Mouse (Mus musculus) neutrophil, adult 5-6 weeks (primary cell): Measurements from ENCODE around the gene Iyd. TPM values are rescaled to one million over a fixed set of nuclear protein-coding genes. Genes with fewer than 3 reads are reported as not detected.

Source experiments
- ATAC-seq: fragments of 151-379, 151-347 bp; 2 replicates; pipeline ENCODE4 v1.8.0; 2017; ENCODE audit warnings: mild to moderate bottlenecking, moderate TSS enrichment; ENCODE audit not compliant: insufficient number of reproducible peaks, poor library complexity, low FRiP score, severe bottlenecking; ENCODE audit errors: extremely low read depth
- total RNA-seq: library from RNA; stranded (forward); fragments of 200-1000 nt; gene quantifications from 2 replicates; pipeline ENCODE4 v1.2.3, GENCODE M21; 2017

The Iyd gene
- total RNA-seq, 1 experiment from 2014 or later, result not detected

DNA sequence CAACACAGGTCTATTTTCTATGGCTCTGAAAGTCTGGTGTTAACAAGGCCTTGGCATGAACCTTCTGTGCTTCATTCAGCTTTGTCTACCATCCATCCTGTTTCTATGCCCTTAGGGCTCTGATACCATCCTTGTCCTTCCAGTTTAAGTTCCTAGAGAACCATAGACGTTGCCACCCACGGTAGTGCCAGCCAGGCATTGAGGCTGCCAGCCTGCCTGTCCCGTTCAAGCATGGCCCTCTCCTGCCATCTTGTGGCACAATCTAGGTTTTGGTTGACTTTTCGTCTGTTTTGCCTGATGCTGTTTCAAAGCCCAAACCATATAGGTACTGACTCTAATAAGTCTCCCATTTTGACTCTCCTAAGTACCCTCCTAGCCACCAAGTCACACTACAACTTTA is 8.7 kb upstream of the Iyd start:
- 0 out of 2 replicates have a peak, but pooled peaks have one; percentile 22 for ATAC-seq

DNA sequence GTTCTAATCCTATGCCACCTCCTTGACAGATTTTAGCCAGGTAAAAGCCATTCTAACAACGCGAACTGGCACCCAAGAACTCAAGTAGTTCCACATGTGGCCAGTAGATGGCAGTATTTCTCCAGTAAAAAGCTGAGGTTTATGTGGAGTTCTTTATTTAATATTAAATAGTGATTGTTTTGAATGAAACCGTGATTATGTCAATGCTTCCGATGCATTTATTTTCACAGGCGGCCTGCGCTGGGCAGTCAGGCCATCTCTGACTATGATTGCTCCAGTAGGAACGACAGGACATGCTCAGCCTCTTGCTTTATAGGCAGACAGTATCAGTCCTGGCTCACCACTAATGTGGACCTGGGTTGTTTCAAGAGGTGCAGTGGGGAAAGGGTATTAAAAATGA is 5.6 kb upstream of the Iyd start:
- ATAC-seq, result no peak

DNA sequence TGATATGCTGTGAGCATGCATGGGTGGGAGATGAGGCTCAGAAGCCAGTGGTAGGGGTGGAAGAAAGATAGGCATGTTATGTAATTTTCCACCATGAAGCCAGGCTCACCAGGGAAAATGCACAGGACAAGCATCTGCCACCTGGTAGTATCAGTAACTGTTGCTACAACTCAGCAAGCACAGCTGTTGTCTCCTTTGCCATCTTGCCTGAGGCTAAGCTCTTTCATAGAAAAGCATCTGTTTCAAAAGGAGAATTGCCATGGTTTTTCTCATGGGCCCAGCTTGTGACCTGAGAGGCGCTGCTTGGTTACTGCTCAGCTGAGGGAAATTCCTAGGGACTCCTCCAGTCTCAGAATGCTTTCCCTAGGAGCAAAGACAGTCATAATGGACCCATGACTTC is 3.7 kb upstream of the Iyd start:
- ATAC-seq, result no peak

DNA sequence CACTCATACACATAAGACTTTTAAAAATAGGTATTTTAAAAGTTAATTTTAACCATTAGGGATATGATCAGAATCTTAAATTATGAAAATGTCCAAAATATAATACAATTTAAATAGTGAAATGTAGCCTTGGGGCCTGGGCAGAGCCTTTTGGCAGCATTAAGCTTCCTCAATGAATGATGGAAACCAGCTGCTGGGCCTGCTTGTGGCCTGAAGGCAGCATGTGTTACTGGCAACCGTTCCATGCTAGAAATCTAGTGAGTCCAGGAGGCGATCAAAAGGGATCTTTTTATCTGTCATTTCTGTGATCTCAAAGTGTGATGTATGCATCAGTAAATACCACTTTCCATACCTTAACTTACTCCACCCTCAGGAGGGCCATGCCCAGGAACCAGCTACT is 9.3 kb downstream of the Iyd start:
- ATAC-seq, result no peak

DNA sequence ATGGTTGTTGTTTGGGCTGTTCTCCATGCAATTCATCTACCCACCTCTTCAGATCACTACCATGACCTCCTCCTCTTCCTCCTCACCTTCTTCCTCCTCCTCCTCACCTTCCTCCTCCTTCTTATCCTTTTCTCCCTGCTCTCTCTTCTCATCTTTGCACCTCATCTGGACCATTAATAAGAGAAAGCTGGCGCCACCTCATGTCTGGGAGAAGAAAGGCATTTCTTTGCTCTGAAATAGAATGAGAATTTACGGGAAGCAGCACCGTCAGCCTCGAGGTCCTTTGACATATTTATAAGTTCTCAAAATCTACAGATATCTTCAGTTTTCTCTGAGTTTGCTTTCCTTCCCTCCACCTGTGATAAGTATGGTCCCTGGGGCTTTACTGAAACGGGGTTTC is 15.1 kb downstream of the Iyd start:
- no peak for ATAC-seq

DNA sequence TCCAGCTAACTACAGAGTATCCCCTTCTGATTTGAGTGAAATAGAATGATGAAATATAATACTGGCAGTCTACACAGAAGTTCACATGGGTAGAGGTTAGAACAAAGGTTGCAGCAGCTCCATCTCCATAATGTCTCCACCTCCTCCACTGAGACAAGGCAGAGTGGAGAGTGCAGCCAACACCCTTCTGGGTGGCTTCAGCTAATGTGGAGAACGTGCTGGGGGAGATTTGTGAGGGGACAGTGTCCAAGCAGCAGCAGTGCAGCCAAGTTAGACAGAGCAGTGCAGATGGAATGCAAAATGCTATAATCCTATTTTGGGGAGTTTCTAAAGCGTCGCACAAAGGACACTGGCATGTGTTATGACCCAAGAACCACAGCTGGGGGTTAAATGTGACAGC is 16.5 kb downstream of the Iyd start:
- ATAC-seq, result no peak

DNA sequence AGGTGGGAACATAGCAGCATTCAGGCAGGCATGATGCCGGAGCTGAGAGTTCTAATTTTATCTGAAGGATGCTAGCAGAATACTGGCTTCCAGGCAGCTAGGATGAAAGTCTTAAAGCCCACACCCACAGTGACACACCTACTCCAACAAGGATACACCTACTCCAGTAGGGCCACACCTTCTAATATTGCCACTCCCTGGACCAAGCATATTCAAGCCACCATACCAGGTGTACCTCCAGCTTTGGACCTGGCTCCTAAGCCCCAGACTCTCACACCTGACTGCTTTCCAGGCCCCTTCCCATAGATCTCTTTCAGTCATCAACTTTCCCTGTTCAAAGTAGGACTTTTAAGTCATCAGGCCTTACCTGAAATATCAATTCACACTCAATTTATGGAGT is 19.1 kb downstream of the Iyd start:
- ATAC-seq, result no peak

DNA sequence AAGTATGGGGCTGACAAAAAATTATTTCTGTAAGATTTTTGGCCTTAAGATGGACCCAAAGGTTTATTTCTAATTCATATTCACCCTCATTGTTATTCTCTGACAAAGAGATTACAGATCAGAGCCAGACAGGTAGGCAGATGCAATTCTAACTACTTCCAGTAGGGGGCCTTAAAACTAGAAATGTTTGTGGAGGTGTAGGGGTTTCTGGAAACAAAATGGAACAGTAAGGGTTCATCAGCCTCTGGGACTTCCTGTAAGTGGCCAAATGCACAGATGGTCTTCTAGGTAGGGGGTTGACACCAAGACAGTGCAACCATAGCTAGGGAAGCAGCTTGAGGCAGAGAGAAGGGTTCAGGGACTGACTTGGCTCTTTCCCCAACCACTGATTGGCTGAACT is 22.1 kb downstream of the Iyd start:
- ATAC-seq, result no peak

DNA sequence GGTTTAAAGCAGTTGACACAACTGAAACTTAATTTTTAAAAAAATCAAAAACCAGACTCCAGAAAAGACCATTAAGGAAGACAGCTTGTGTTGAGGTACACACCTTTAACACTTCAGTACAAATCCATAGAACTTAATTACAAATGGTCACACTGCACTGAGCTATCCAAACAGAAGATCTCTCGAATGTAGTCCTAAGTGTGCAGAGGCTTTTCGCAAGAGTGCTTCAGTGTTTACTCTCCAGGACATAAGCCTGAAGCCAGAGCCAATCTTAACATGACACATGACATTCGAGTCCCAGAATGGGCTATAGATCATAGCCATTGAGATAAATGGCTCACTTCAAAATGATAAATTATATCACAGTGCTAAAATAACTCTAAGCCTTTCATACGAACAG is 25.1 kb downstream of the Iyd start:
- ATAC-seq, result no peak

DNA sequence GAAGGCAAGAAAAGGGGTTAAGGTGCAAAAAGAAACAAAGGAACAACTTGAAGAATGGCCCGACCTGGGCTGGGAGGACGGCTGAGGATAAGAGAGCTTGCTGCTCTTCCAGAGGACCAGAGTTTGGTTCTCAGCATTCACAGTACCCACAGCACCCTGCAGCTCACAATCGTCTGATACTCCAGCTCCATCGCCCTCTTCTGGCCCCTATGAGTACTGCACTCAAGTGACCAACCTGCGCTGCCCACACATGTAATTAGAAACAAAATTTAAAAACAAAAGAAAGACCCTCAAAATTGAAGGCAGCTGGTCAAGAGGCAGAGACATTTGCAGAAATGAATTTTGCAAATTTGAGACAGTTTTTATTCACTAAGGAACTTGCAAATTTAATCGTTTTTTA is 27.8 kb downstream of the Iyd start:
- ATAC-seq, result no peak

DNA sequence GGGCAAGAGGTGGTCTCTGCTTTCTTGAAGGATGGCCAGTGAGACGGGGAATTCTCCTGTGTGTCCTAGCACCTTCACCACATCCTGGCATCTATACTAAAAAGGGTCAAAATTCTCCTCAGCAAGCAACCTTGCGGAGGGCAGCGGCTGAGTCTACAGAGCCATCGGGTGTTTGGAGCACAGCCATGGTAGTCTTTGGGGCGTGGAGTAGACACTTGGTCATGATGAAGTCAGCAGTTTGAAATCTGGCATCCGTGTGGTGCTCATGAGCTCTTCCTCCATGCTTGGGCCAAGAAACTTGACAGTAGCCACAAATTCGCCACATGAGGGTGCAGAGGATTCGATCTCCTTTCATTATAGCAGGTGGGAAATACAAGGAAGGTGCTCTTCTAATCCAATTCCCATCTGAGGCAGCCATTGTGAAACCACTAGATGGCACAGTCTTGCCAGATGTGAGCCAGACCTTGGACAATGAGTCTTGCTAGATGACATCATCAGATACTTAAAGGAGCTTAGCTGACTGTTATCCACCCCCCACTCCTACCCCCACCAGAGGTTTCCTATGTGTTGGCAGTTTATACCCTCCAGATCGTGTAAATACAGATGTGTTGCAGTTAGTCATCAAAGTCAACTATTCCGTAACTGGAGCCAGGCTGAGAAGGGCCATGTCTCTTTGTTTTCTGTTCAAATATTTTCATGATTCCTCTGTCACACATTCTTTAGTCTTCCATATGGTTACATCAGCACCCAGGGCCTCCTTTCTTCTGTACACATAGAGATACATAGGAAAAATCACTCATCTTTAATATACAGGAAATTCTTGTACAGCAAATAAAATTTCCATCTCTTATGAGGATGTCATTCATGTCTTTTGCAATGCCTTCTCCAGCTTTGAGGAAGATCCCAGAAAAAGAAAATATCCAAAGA is 32.9 kb downstream of the Iyd start:
- ATAC-seq, result no peak

DNA sequence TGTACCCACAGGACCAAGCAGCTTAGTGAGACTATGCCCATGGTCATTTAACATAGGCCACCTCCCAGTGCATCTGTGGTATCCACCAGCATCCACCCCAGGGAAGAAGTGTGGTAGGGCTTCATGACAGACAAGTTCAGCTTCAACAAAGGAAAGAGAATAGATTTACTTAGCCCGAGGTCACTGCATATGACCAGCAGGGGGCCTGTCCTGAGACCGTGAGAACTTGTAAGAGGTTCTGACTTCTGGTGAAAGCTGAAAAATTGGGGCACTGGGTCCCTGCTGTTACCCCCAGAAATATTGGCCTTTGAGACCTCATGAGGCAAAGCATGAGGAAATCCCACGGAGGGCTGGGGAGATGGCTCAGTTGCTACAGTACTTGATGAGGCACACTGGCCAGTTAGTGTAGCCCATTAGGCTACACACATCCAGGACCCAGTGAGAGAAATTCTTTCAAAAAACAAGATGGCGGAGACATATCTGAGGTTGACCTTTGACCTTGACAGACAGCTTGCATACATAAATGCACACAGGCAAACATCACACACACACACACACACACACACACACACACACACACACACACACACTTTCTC is 34.0 kb downstream of the Iyd start:
- ATAC-seq, result no peak

DNA sequence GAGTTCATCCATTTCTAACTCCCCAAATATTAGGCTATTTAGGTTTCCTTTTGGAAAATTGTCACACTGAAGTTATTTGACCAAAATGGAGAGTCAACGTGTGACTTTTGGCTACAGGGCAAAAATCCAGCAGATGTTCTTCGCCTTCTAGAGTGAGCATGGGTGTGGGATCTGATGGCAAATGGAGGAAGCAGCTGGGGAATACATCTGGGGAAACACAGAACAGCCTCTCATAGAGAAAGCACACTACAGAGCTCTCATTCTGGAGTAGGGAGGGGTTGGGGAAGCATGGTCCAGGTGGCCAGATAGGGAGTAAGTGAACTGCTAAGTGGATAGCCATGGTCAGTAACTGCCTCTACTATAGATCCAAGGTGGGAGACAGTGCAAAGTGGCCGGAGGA is 50.6 kb downstream of the Iyd start:
- ATAC-seq, result no peak

DNA sequence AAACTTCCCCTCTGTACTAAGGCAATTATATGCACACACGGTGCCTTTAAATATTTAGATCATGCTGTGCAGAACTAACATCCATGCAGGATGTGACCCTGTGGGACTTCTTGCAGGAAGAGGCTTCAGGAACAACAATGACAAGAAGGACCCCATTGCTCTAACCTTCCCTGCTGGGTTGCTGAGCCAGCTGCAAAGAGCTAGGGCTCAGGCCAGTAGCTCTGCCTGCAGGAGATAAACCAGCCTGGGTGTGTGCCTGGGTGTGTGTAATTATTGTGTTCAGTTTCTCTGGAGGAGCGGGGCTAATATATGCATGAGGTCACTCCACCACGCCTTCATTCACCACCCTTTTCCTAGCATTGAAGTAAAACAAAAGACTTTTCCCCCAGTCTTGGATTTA is 51.8 kb downstream of the Iyd start:
- ATAC-seq, result no peak

DNA sequence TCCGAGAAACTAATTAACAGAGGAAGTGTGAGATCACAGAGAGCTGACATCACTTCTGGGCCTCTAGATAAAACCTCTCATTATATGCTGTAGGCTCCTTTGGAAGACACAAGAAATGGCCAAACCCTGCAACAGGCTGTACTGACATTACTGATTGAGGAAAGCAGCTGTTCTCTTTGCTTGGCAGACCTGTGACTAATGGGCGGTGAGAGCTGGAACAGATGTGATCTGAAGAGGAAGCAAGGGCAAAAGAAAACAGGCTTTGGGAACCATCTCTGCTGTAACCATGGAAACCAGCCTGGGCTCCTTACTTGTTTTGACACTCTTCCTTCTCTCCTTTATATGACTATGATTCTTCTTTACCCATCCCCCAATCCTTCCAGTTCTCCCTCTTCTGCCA is 56.7 kb downstream of the Iyd start:
- no peak for ATAC-seq

DNA sequence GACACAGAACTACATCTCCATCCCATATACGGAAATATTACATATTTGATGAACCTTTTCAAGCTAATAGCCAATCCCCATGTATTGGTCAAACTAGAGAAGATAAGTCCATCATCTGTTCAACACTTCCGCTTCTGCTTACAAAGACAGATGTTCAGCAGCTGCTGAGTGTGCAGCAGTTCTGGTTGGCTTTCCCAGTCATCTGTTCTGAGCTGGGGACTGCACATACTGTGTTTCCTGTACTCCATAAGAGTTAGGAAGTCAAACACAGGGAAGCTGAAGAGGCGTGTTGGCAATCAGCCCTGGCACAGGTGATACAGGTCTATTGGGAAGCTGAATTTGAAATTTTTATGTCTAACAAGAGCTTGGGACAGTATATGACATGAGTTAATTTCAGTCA is 57.7 kb downstream of the Iyd start:
- ATAC-seq, result no peak

Other genes starting within 250 kb of the Iyd start
- 0.35 TPM in 1 of 2 replicates, not detected in the other for gene Ppp1r14c, start 174.2 kb upstream of the Iyd start, total RNA-seq
- 1.0 and 1.2 TPM in 2 replicates for gene Plekhg1, start 200.1 kb downstream of the Iyd start, total RNA-seq